Mouse (Mus musculus) MN1 (cell line): ENCODE data around the gene Brk1.

Source experiments
- DNase-seq: peaks from one replicate; pipeline ENCODE4 v3.0.0-alpha.2; 2016; ENCODE audit warnings: low spot score

Gene Brk1

DNA sequence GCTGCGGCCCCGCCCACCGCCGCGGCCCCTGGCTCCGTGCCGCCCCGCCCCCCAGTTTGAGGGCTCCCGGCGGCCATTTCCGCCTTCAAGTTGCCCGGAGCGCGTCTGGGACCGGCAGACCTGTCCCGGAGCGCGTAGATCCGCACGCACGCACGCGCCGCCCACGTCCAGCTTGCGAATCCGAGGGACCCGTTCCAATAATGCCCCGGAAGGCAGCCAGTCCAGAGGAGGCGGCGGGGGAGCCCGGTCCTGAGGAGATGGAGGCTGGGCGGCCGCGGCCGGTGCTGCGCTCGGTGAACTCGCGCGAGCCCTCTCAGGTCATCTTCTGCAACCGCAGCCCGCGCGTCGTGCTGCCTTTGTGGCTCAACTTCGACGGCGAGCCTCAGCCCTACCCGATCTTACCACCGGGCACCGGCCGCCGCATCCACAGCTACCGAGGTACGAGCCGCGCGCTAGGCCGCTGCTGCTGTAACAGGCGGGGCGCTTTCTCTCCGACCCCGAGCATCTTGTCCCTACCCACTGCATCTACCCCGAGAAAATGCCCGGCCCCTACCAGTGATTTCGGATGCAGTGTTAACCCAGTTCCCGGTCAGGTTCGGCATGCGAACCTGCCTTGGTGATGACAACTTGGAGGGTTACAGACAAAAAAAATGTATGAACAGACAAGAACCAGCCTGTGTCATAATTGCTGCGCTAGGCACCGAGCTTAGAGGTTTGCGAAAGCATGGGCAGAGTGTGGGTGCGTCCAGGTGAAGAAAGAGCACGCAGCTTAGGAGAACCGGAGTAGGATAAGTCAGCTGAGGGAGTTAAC is 19.6 kb downstream of the Brk1 start, which contains the start of gene Vhl:
Gene Vhl, plus strand, starts transcription at position 19 of the 811 bp plus-strand sequence.
- DNase-seq, result peak; percentile 81

DNA sequence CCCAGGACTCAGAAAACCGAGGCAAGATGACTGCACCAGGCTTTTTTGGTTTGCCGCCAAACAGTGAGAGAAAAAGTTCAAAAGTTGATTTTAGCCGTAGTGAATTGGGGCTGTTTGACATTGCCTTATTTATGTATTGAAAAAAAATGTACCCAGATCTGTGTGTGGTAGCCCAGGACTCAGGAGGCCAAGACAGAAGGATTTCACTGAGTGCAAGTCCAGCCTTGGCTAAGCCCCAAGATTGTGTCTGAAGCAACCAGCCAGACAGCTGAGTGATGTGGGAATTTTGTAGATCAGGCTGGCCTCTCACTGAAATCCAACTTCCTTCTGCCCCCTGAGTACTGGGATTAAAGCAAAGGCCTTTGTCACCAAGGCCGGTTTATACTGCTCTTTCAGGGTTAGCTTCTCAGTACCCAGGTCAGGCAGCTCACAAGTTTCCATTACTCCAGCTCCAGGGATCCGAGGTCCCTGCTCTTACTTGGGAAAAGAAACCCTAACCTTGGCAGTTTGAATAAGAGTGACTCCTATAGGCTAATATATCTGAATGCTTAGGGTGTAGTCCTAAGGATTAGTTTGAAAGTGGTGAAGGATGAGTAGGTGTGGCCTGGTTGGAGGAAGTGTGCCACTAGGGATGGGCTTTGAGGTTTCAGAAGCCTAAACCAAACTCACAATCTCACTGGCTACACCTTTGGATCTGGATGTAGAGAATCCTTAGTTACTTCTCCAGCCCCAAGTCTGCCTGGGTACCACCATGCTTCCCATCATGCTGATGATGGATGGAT is 20.6 kb downstream of the Brk1 start:
- DNase-seq, result peak; percentile 5

DNA sequence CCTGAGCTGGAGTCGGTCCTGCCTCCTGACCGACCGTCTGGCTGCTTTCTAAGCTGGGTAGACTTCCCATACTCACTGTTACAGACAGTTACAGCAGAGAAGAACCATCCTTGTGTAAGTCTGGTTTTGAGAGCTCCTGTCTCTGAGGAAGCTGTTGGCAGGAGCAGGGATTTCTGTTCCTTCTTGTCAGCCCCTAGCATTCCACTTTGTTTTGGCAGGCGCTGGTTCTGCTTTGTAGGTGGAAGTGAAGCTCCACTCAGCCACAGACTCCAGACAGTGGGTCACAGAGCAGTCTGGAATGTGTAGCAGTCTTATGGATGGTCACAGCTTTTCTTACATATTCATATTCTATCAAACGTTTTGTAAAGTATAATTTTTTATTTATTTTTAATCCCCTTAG is 25.8 kb downstream of the Brk1 start:
- no peak for DNase-seq

DNA sequence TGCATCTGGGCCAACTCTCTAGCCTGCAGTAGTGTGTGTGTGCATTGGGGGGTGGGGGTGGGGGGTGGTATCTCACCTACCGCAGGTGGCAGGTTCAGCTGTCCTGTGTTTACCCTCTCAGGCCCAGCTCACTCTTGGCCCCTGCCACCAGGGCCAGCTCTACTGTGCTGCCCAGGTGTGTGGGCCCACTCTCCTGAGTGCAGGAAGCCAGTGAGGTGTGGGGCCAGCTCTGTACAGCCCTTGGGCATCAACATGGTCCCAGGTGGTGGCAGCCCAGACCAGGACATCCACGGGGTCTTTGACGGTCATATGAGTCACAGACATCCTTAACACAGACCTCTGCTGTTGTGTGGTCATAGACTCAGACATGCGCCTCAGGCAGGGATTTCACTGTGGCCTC is 28.3 kb downstream of the Brk1 start:
- DNase-seq, result no peak

DNA sequence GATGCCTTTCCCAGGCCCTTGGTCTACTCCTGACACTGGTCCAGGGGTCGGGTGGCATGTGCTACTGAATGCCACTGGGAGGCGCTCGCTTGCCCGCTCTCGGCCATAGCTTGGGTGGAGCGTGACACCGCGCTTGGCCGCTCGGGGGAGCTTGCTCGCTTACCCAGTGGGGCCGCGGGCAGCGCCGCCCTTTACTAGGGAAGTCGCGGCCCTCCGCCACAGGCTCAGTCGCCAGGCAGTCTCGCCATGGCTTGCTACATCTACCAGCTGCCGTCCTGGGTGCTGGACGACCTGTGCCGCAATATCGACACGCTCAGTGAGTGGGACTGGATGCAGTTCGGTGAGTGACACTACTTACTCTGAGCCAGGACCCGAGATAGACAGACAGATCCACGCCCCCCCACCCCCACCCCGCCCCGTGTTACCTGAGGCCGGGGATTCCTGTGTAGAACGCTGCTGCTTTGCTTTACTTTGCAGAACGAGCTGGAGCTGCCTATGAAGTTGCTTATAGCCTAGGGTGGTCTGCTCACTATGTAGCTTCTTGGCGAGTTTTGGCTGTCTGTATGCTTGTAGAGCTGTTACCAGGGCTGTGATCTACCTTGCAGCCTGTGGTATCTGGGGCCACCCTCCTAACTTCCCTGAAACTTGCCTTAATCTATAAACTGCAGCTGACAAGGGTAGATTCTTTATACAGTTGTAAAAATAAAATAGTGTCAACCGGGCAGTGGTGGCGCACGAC is 33.9 kb downstream of the Brk1 start, which contains the start of gene Irak2:
Gene Irak2, plus strand, starts transcription at position 166 of the 739 bp plus-strand sequence.
- peak; percentile 93 for DNase-seq

DNA sequence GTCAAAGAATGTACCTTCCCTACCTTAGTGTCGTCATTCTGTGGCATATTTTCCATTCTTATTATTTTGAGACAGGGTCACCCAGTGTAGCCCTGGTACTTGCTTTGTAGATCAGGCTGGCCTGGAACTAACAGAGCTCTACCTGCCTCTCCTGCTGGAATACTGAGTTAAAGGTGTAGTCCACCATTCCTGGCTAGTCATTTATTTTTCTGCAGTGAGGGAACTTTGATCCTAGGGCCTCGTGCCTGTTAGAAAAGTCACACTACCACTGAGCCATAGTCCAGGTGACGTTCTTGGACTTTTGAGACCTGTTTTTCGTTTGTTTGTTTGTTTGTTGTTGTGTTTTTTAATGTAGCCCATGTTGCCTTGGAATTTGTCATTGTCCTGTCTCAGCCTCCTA is 34.6 kb downstream of the Brk1 start:
- DNase-seq, result no peak

DNA sequence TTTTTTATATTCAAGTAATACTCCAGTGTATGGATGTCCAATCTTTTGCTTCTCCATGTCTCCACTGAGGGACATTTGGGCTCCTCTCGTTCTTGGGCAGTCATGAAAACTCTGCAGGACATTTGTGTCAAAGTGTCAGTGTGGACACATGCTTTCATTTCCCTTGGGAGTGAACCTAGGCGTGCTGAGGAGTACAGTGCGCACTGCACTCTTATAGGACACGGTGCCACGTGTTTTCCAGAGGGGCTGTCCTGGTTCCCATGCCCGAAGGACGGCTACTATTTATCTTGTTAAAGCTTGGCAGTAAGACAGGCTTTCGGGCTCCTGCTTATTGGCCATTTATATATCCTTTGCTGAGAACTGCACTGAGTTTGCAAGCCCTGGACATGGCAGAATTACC is 38.0 kb downstream of the Brk1 start:
- no peak for DNase-seq

DNA sequence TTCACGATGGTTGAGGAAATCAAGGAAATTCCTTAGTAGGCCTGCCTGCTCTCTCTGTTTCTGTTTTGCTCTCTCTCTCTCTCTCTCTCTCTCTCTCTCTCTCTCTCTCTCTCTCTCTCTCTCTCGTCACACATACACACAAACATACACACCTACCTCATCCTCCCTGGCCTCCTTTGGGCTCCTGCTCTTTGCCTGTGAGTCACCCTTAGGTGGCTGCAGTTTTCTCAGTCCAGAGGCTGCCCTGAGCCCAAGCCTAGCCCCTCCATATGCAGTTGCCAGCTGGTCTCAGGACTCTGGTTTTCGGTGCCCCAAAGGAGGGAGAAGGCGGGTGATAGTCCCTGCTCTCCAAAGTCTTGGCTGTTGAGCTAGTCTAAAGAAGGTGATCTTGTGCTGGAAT is 38.4 kb downstream of the Brk1 start:
- DNase-seq, result no peak

DNA sequence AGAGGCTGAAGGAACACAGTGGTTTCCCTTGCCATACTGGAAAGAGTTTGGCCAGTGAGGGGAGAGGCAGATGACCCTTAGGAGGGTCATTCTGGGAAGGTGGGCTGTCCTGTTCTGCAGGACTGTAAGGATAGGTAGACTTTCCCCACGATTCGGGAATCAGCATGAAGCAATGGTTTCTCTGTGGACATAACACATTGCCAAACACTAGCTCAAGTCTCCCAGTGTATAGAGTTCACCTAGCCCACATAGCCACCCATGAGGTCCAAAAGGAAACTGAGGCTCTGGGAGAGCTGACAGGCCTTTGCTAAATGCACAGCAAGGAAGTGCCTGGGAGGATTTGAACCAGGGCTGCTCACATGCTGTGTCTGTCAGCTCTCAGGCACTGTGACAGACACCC is 39.4 kb downstream of the Brk1 start:
- no peak for DNase-seq

DNA sequence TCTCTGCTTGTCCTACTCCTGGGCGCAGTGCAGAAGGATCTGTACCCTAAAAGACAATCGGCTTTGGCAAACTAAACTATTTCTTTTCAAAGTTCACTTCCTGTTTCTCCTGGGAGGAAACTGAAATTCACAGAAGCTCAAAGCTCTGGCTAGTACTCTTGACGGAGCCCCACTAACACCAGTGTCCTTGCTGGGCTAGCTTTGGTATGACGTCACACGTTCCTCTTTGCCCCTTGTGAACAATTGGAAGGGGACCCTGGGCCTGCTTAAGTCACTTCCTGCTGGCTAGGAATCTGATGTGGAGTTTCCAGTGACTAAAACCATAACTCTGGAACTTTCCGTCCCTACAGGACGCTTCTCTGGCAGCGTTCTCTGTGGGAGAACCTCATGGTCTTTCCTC is 40.2 kb downstream of the Brk1 start:
- no peak for DNase-seq

DNA sequence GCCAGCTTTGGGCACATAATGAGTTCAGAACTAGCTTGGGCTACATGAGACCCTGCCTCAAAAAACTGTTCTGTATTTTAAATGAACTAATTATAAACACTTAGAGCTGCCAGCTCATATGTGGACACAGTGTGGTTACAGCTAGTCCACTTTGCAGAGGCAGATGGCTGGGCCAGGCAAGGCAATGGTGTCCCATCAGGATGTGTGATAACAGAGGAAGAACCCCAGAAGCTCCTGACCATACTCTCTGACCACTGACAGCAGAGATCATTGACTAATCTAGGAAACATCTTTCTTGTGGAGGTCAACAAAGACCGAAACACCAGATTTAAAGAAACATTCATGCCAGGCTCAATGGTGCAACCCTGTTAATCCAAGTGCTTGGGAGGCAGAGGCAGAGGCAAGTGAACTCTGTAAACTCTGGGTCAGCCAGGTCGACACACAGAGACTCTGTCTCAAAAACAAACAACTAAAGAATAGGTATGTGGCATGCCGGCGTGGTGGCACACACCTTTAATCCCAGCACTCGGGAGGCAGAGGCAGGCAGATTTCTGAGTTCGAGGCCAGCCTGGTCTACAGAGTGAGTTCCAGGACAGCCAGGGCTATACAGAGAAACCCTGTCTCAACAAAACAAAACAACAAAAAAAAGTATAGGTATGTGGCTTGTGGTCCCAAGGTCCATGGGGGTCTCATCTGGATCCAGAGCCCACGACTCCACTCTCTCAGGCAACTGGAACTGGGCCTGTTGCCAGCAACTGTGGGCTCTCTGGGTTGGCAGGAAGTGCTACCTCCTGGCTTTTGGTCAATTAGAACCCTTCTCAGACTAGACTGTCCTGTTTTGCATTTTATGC is 45.0 kb downstream of the Brk1 start:
- peak; percentile 9 for DNase-seq

DNA sequence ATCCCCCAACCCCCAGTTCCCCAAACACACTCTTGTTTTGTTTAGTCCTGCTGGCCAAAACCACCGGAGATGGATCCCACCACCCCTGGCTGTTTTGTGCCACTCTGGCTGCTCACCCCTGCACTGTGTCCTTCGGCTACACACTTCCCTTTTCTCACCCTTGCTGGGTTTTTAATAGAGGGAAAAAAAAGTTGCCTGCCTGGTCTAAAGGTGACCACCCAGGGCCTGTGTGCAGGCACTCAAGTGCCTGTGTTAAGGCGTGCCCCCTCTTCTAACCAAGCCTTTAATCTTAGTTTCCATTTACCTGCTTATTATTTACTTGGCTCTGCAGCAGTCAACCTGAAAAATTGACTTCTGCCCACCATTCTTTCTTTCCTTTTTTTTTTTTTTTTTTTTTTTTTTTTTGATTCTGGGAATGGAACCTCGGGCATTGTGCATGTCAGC is 45.6 kb downstream of the Brk1 start:
- no peak for DNase-seq

DNA sequence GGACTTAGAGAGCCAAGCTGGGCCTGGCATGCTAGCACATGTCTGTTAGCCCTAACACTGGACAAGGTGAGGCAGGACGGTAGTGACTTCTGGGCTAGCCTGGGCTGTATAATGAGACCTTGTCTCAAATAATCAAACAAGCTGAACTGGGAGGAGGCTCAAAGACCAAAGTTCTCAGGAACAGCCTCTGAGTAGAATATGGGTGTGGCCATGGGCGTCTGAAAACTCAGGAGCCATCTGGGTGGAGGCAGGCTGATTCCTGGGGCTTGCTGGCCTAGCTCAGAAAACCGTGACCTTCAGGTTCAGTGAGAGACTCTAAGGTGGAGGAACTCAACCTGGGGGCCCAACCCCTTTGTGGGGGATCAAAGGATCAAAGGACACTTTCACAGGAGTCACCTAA is 47.1 kb downstream of the Brk1 start:
- no peak for DNase-seq

DNA sequence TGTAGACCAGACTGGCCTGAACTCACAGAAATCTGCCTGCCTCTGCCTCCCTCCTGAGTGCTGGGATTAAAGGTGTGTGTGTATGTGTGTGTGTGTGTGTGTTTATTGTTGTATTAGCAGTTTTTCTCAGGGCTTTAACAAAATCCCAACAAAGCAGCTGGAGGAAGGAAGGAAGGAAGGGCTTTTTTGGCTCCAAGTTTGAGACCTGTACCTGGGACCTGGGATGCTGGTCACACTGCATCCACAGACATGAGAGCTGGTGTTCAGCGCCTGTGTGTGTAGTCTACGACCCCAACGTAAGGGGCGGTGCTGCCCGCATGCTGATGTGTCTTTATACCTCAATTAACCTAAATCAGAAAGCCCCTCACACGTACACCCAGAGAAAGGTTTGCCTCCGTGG is 49.0 kb downstream of the Brk1 start:
- no peak for DNase-seq

DNA sequence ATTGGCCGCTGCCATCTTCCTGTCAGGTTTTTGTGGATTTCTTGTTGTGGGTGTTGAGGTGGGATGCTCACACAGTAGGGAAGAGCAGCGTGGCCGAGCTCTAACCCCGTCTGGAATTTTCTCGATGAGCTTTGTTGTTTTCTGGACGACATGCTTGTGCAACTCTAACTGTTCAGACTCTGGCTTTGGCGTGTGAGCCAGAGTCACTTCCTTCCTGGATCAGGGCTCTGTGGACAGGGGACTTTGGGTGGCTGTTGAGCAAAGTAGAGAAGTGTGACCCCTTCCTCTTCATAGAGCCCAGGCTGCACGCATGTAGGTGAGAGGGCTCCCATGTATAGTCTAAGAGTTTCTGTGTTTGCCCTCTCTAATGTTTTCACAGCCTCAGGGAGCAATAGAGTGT is 49.5 kb downstream of the Brk1 start:
- DNase-seq, result no peak

DNA sequence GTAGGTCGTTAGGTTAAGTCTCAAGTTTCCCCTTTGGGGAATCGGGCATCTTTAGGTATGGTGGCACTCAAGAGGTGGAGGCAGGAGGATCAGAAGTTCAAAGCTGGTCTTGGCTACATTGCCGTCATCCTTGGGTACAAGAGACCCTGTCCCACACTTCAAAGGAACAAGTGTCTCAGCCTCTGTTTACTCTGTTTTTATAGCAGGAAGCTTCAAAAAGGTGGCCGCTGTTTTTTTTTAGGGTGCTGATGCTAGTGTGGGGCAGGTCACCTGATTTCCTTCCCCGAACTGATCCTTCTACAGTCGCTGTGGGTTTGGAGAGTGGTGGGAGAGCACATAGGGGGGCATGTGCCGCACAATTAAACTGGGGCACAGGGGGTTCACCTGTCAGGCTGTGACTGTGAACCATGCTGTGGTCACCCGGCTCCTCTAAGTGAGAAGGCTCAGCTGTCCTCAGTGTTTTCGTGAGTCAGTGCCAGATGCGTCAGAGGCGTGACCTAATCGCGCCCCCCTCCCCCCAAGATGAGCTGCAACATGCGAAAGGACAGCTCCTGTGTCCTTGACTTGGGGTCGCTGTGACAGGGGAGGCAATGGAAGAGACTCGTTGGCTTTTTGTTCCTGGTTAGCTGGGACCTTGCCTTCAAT is 50.3 kb downstream of the Brk1 start:
- DNase-seq, result no peak

DNA sequence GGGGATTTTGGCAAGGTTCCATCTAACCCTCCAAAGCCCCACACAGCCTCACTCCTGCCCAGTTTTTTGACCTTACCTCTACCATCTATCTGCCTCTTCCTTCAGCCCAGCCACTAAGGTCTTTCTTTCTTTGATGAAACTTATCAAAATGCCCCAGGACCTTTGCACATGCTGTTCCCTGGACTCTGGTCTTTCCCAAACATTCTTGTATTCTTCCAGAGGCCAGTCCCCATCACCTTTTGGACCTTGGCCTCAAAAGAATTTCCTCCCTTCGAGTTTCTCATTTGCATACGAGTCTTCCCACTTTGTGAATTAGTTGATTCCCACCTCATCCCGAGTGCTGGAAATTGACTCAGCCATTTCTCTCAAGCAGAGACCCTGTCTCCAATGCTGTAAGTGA is 50.9 kb downstream of the Brk1 start:
- no peak for DNase-seq

DNA sequence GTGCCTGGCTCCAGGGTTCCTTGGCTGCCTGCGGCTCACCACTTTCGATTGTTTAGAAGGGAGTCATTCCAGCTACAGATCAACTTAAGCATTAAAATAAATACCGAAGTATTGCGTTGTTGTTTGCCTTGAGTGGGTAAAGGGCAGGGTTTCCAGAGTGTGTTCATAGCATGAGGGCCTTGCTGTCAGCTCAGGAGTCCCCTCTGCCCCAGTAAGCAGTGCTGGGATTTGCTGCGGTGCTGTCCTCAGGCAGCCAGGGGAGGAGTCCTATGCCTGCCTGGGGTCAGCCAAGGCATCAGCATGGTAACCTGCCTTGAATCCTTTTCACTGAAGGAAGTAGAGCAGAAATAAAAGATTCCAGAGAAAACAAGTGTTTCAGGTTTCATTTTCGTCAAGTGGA is 52.3 kb downstream of the Brk1 start:
- no peak for DNase-seq

DNA sequence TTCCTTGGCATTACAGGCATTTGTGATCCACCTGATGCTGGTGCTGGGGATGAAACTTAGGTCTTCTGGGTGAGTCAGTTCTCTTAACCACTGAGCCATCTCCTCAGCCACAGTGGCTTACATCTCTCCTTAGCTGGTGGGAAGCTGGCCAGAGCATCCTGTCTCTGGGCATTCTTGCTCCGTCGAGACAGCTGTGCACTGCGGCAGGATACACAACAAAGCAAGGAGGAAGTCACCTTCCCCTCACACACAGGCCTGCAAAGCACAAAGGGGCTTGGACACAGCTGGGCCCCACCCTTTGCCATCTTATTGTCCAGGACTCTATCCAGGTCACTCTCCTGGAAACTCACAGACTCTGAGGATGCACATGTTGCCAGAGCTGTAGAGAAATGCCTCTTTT is 53.7 kb downstream of the Brk1 start:
- DNase-seq, result no peak

DNA sequence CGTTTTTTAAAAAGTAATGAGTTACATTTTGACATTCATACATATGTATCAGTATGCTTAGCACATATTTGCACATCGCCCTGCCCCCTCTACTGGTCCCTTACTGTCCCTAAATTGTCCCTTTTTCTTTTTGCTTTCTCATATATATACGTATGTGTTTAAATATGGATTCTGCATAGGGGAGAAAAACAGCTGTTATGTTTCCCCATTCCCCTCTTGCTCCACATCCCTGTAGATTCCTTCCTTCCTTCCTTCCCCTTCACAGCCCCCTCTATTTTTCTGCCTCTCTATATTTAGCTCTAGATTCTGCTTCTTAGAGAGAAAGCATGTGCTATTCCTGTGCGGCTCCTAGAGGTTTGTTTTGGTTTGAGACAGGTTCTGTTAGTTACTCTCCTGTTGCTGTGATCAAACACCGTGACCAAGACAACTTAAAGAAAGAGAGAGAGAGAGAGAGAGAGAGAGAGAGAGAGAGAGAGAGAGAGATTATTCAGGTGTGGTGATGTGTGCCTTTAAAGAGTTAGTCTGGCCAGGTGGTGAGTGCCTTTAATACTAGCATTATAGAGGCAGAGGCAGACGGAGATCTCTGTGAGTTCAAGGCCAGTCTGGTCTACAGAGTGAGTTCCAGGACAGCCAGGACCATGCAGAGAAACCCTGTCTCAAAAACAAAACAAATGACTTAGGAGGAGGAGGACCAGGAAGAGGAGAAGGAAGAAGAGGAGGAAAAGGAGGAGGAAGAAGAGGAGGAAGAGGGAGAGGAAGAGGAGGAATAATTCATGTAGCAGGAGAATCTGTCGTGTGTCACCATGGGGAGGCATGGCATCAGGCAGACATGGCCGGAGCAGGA is 55.3 kb downstream of the Brk1 start:
- no peak for DNase-seq
